ENCODE assay signal across 34 mouse cellular contexts in the genomic region with DNA sequence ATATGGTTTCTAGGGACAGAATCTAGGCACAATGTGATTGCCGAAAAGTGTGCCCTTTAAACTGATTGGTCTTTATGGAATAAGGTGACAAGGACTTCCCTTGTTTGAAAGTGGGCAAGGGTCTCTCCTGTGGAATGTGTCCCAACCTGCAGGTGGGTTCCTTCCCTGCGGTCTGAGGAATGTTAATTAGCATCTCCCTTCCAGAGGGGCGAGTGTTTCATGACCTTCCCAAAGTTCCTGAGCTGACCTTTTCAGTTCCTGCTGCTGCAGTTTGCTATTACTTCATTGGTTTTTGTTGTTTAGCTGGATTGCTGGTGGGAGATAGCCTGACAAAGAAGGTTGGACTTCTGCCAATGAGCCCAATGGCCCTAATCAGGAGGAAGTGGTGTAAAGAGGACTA.
A peak's percentile ranks its signal among the peaks of the same experiment; 100 is the strongest.
DNase-seq lines count a peak whose midpoint lies in the region; ATAC-seq and TF ChIP-seq lines count a peak whose summit lies in the region.
"Had no signal": no experiment of that assay in that cellular context is flagged by ENCODE, and none has a peak within 500 bp of the region (broad histone marks: within the 10 kb centered on the region; RNA-seq: fewer than 3 reads in every experiment).

No protein-coding gene starts in this region.

- H3K4me2 ChIP-seq in forebrain, embryonic 12.5 days, result no peak overlapping the region
- H3K4me2 ChIP-seq in forebrain, postnatal 0 days (ENCODE audit: low read depth), result no peak overlapping the region
- H3K4me2 ChIP-seq: heart, embryonic 11.5 days; hindbrain, embryonic 12.5 days; intestine, embryonic 15.5 days; limb, embryonic 15.5 days; liver, embryonic 13.5 days had no signal

- no peak for TF ChIP-seq POLR2A in ES-Bruce4 (IDR thresholded peaks at IDR 0.05; ENCODE audit: insufficient read depth, low read length)

- no peak overlapping the region for H3K9ac ChIP-seq in forebrain, embryonic 12.5 days
- no peak overlapping the region for H3K9ac ChIP-seq in forebrain, postnatal 0 days
- H3K9ac ChIP-seq in ES-Bruce4 (ENCODE audit: low read depth, poor library complexity, severe bottlenecking), result no peak overlapping the region
- H3K9ac ChIP-seq: hindbrain, embryonic 12.5 days; intestine, embryonic 15.5 days; limb, embryonic 15.5 days; liver, embryonic 13.5 days had no signal

- H3K27me3 ChIP-seq in forebrain, embryonic 12.5 days, result no peaks in the 10 kb centered on the region
- no peaks in the 10 kb centered on the region for H3K27me3 ChIP-seq in forebrain, postnatal 0 days (ENCODE audit: insufficient read depth, low read length)
- no peaks in the 10 kb centered on the region for H3K27me3 ChIP-seq in ES-Bruce4 (ENCODE audit: control insufficient read depth, insufficient read depth, low read length, poor library complexity, severe bottlenecking)
- H3K27me3 ChIP-seq: hindbrain, embryonic 12.5 days; intestine, embryonic 15.5 days; limb, embryonic 15.5 days; liver, embryonic 13.5 days; Patski had no signal

- H3K4me1 ChIP-seq in forebrain, embryonic 12.5 days, result no peaks in the 10 kb centered on the region; the same call in 1 of the 2 replicates
- no peaks in the 10 kb centered on the region for H3K4me1 ChIP-seq in forebrain, postnatal 0 days (ENCODE audit: insufficient read depth)
- no peaks in the 10 kb centered on the region for H3K4me1 ChIP-seq in ES-Bruce4 (ENCODE audit: control insufficient read depth, insufficient read depth, low read length)
- H3K4me1 ChIP-seq: hindbrain, embryonic 12.5 days; intestine, embryonic 15.5 days; limb, embryonic 15.5 days; liver, embryonic 13.5 days had no signal

- peak; percentile 44; the same call in 1 of the 2 replicates for ATAC-seq in forebrain, embryonic 12.5 days (ENCODE audit: low FRiP score)
- ATAC-seq in forebrain, postnatal 0 days, result no peak
- ATAC-seq: forebrain, embryonic 16.5 days; hindbrain, postnatal 0 days; intestine, embryonic 15.5 days; lung, postnatal 0 days; midbrain, embryonic 16.5 days; Patski had no signal

- H3K27ac ChIP-seq in forebrain, embryonic 12.5 days, result no peak overlapping the region
- H3K27ac ChIP-seq in forebrain, postnatal 0 days (ENCODE audit: low read depth, low read length), result no peak overlapping the region
- peak overlapping the region; percentile 48; the same call in 1 of the 2 replicates for H3K27ac ChIP-seq in ES-Bruce4 (ENCODE audit: insufficient read depth, low read length)
- H3K27ac ChIP-seq: hindbrain, embryonic 12.5 days; hindbrain, postnatal 0 days; intestine, embryonic 15.5 days; kidney, postnatal 0 days; limb, embryonic 15.5 days; liver, embryonic 13.5 days; stomach, postnatal 0 days had no signal

- H3K9me3 ChIP-seq in forebrain, embryonic 12.5 days, result no peaks in the 10 kb centered on the region
- no peaks in the 10 kb centered on the region for H3K9me3 ChIP-seq in forebrain, postnatal 0 days (ENCODE audit: low read length)
- no peaks in the 10 kb centered on the region for H3K9me3 ChIP-seq in ES-Bruce4 (replicated peaks; ENCODE audit: control insufficient read depth, insufficient read depth, low read length, poor library complexity, severe bottlenecking)
- H3K9me3 ChIP-seq: G1E; hindbrain, embryonic 12.5 days; intestine, embryonic 15.5 days; limb, embryonic 15.5 days; liver, embryonic 13.5 days had no signal

- H3K36me3 ChIP-seq in forebrain, embryonic 12.5 days (replicated peaks), result no peaks in the 10 kb centered on the region
- H3K36me3 ChIP-seq in forebrain, postnatal 0 days (ENCODE audit: insufficient read depth), result no peaks in the 10 kb centered on the region
- H3K36me3 ChIP-seq in ES-Bruce4 (ENCODE audit: control insufficient read depth, insufficient read depth, low read length, poor library complexity, severe bottlenecking), result no peaks in the 10 kb centered on the region
- H3K36me3 ChIP-seq: G1E; hindbrain, embryonic 12.5 days; intestine, embryonic 15.5 days; limb, embryonic 15.5 days; liver, embryonic 13.5 days had no signal

- TF ChIP-seq CTCF in forebrain, postnatal 0 days (IDR thresholded peaks at IDR 0.05; ENCODE audit: low read depth), result no peak
- TF ChIP-seq CTCF in ES-Bruce4 (IDR thresholded peaks at IDR 0.05; ENCODE audit: low read depth, low read length), result no peak

- TF ChIP-seq EP300 in ES-Bruce4 (IDR thresholded peaks at IDR 0.05; ENCODE audit: insufficient read depth, low read depth, low read length), result peak; percentile 60; the same call in 1 of the 2 replicates

- 11% methylated on average over 3 of the region's 3 CpGs for WGBS in forebrain, embryonic 12.5 days
- 22% methylated on average over 3 of the region's 3 CpGs for WGBS in forebrain, postnatal 0 days

- H3K4me3 ChIP-seq in forebrain, embryonic 12.5 days (replicated peaks), result no peak overlapping the region
- no peak overlapping the region for H3K4me3 ChIP-seq in forebrain, postnatal 0 days (ENCODE audit: low read depth, low read length)
- no peak overlapping the region for H3K4me3 ChIP-seq in ES-Bruce4 (ENCODE audit: low read depth, low read length)
- H3K4me3 ChIP-seq: hindbrain, embryonic 12.5 days; intestine, embryonic 15.5 days; limb, embryonic 15.5 days; liver, embryonic 13.5 days had no signal

- DNase-seq in forebrain, postnatal 0 days, result no peak
- DNase-seq in R1 (ENCODE audit: low read depth, low spot score), result peak; percentile 89
- peak; percentile 13 for DNase-seq in mesoderm, embryonic 11.5 days (ENCODE audit: low read depth, low spot score)
- no peak for DNase-seq in cerebellum, adult 9-11 months
- no peak for DNase-seq in urinary bladder, postnatal 4 days (ENCODE audit: low spot score in 2 of 2)
- DNase-seq: adrenal gland, adult 2 months; B cell, adult 2 months; cerebellum, adult 8-10 months; cerebellum, postnatal 36 days; gastrocnemius, postnatal 25 days; heart, adult 18-20 months; heart, postnatal 36 days; kidney, adult 8-10 months; kidney, postnatal 4 days; liver, embryonic 13.5 days; lung, adult 18-20 months; lung, postnatal 4 days; right cerebral cortex, postnatal 4 days; thymus, adult 18-20 months; thymus, postnatal 25 days had no signal

Comparison
In these comparisons a context has a peak if more than half of its experiments do, and no peak if none do; other contexts are left out.
1. DNase-seq: peak in R1 (single experiment) and mesoderm, embryonic 11.5 days (single experiment); none in forebrain, postnatal 0 days (single experiment), cerebellum, adult 9-11 months (single experiment) and urinary bladder, postnatal 4 days (0 of 2).